Mouse (Mus musculus): Measurements from ENCODE around the gene Cpne1. TPM values are rescaled to one million over a fixed set of nuclear protein-coding genes. Genes with fewer than 3 reads are reported as not detected.

Gene Cpne1
- polyA plus RNA-seq, 1 experiment from 2014 or later = 32.0 TPM

GRCm38 (mm10) chr2:156077461-156077860 lies 34.3 kb downstream of the Cpne1 start:
- Histone ChIP-seq H3K9ac (no peak overlapping the region), H3K27me3 (no peaks in the 10 kb centered on the region), H3K4me1 (replicated peaks) (peaks cover 18% of the 10 kb centered on the region; the same call in 1 of the 2 replicates), H3K4me2 (no peak overlapping the region), H3K27ac (no peak overlapping the region), H3K36me3 (peaks cover 69% of the 10 kb centered on the region), H3K9me3 (no peaks in the 10 kb centered on the region), H3K4me3 (no peak overlapping the region)
- ATAC-seq (ENCODE audit: low FRiP score) = no peak
- 97% methylated on average over 7 of the region's 7 CpGs for WGBS

DNA sequence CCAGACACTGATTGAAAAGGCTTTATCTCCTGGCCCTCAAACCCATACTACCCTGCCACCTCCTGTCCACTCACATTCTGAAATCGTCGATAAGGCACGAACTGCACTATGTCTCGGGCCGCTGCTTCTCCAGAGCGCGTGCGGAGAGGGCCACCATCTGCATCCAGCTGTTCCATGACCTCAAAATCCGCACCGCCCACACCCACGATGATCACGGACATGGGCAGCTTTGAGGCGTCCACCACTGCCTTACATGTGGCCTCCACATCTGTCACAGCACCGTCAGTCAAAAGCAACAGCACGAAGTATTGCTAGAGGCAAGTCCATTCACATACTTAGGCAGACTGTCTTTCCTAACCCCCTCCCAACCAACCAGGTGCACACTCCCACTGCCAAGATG lies 38.0 kb downstream of the Cpne1 start:
- no peak for ATAC-seq (ENCODE audit: low FRiP score)
- H3K9ac ChIP-seq = no peak overlapping the region
- H3K36me3 ChIP-seq = peaks cover 98% of the 10 kb centered on the region
- H3K9me3 ChIP-seq = no peaks in the 10 kb centered on the region
- H3K4me1 ChIP-seq (replicated peaks) = no peaks in the 10 kb centered on the region
- H3K4me2 ChIP-seq = no peak overlapping the region
- H3K27ac ChIP-seq = no peak overlapping the region
- WGBS = 96% methylated on average over 15 of the region's 15 CpGs
- H3K4me3 ChIP-seq = no peak overlapping the region
- H3K27me3 ChIP-seq = no peaks in the 10 kb centered on the region

GRCm38 (mm10) chr2:156071236-156071635 lies 40.5 kb downstream of the Cpne1 start:
- Histone ChIP-seq H3K27me3 (no peaks in the 10 kb centered on the region), H3K4me3 (no peak overlapping the region), H3K27ac (no peak overlapping the region), H3K4me1 (replicated peaks) (peaks cover 5% of the 10 kb centered on the region), H3K36me3 (peaks cover 86% of the 10 kb centered on the region), H3K9me3 (no peaks in the 10 kb centered on the region), H3K4me2 (no peak overlapping the region), H3K9ac (no peak overlapping the region)
- 95% methylated on average over 10 of the region's 10 CpGs for WGBS
- ATAC-seq (ENCODE audit: low FRiP score) = no peak

GRCm38 (mm10) chr2:156067916-156068315 lies 43.8 kb downstream of the Cpne1 start:
- no peak overlapping the region for H3K9ac ChIP-seq
- ATAC-seq (ENCODE audit: low FRiP score) = no peak

DNA sequence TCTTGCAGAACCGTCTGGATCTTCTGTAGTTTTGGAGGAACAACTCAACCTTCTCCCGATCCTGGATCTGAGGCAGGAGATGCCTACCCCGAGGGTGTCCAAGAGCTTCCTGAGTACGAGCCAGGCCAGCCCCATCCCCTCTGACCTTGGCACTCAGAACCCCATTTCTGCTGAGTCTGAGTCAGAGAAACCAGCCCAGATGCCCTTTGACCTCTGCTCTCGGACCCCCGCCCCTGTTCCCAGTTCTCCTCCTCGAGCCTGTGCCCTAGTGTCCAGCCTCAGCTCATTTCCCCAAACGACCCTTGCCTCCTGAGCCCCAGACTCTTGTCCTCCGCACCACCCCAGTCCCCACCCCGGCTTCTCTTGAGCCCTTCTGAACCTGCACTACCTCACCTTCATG lies 45.6 kb downstream of the Cpne1 start:
- ATAC-seq (ENCODE audit: low FRiP score) = peak; percentile 4; the same call in 1 of the 2 replicates
- H3K4me2 ChIP-seq = peak overlapping the region; percentile 96
- H3K4me1 ChIP-seq (replicated peaks) = peaks cover 13% of the 10 kb centered on the region
- H3K27ac ChIP-seq = no peak overlapping the region
- H3K9ac ChIP-seq = peak overlapping the region; percentile 84
- H3K36me3 ChIP-seq = peaks cover 36% of the 10 kb centered on the region
- H3K27me3 ChIP-seq = no peaks in the 10 kb centered on the region
- peak overlapping the region; percentile 71 for H3K4me3 ChIP-seq
- 31% methylated on average over 10 of the region's 10 CpGs for WGBS
- H3K9me3 ChIP-seq = no peaks in the 10 kb centered on the region

More at GRCm38 (mm10) chr2:156067916-156068315, 43.8 kb downstream of the Cpne1 start:
- H3K4me1 ChIP-seq (replicated peaks) = peaks cover 13% of the 10 kb centered on the region
- H3K4me3 ChIP-seq = no peak overlapping the region
- peaks cover 53% of the 10 kb centered on the region for H3K36me3 ChIP-seq
- H3K4me2 ChIP-seq = no peak overlapping the region
- H3K27me3 ChIP-seq = no peaks in the 10 kb centered on the region
- 92% methylated on average over 10 of the region's 10 CpGs for WGBS
- no peaks in the 10 kb centered on the region for H3K9me3 ChIP-seq
- no peak overlapping the region for H3K27ac ChIP-seq

- under 1% methylated on average over 81 of the region's 81 CpGs for WGBS
- H3K36me3 ChIP-seq = peaks cover 28% of the 10 kb centered on the region
- H3K27ac ChIP-seq = peak within 1 kb of the TSS; percentile 87
- H3K4me3 ChIP-seq = peak within 1 kb of the TSS; percentile 71
- H3K4me2 ChIP-seq = peak within 1 kb of the TSS; percentile 96
- no peaks in the 10 kb centered on the region for H3K9me3 ChIP-seq
- ATAC-seq (ENCODE audit: low FRiP score) = peak; percentile 79
- H3K9ac ChIP-seq = peak within 1 kb of the TSS; percentile 84
- H3K27me3 ChIP-seq = no peaks in the 10 kb centered on the region
- H3K4me1 ChIP-seq (replicated peaks) = peaks cover 13% of the 10 kb centered on the region
Measured at GRCm38 (mm10) chr2:156065099-156066041, 46.4 kb downstream of the Cpne1 start, which contains the start of gene Spag4. Spag4 (plus strand) TSS chr2:156065175.

- Histone ChIP-seq H3K9ac (no peak within 1 kb of the TSS), H3K27ac (no peak within 1 kb of the TSS), H3K4me2 (no peak within 1 kb of the TSS), H3K9me3 (no peaks in the 10 kb centered on the region), H3K4me3 (no peak within 1 kb of the TSS), H3K36me3 (no peaks in the 10 kb centered on the region), H3K4me1 (replicated peaks) (no peaks in the 10 kb centered on the region), H3K27me3 (peaks cover 13% of the 10 kb centered on the region; the same call in 1 of the 2 replicates)
- 83% methylated on average over 9 of the region's 9 CpGs for WGBS
- no peak for ATAC-seq (ENCODE audit: low FRiP score)
Measured at GRCm38 (mm10) chr2:156052816-156053215, 58.9 kb downstream of the Cpne1 start, which contains the start of gene Fer1l4. Fer1l4 (minus strand) TSS chr2:156052947.

DNA sequence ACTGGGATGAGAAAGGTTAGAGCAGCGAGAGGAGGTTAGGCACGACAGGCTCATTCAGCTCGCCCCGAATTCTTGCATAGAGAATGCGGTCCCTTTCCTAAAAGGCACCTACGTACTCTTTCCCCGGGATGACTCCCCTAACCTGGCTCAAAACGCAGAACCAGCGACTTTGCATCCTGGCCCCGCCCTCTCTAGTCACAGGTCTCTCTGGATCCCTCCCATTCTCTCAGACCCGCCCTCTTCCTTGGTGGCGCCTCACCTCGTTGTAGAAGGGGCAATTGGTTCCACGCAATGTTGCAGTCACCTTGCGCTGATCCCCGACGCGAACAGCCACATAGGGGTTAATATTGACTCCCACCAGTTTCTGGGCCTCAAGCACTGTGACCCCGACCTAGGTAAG lies 63.8 kb downstream of the Cpne1 start:
- 8% methylated on average over 19 of the region's 19 CpGs for WGBS
- no peak for ATAC-seq (ENCODE audit: low FRiP score)
- Histone ChIP-seq H3K36me3 (no peaks in the 10 kb centered on the region), H3K9me3 (no peaks in the 10 kb centered on the region), H3K27me3 (peaks cover 24% of the 10 kb centered on the region), H3K27ac (no peak overlapping the region), H3K4me3 (no peak overlapping the region), H3K4me2 (0 out of 2 replicates have a peak overlapping the region, but pooled peaks have one; percentile 13), H3K9ac (no peak overlapping the region), H3K4me1 (replicated peaks) (no peaks in the 10 kb centered on the region)

DNA sequence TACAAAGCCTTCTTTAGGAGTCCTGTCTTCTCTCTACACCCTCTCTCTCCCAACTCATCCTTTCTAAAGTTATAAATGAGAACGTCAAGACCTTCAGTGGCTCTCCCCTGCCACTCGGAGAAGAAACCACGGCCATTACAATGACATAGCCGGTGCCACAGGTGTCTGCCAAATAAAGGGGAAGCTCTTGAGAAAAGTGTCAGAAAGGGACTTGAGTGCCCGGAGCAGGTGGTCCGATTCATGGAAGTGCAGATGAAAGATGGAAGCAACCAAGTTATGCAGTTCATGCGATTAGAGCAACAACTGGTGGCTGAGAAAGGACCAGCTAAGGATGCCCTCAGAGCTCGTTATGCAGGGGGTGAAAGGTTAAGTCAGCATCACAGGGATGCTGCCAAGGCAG lies 68.9 kb downstream of the Cpne1 start:
- Histone ChIP-seq H3K4me2 (no peak overlapping the region), H3K9me3 (no peaks in the 10 kb centered on the region), H3K9ac (no peak overlapping the region), H3K4me3 (no peak overlapping the region), H3K27me3 (peaks cover 12% of the 10 kb centered on the region), H3K27ac (no peak overlapping the region), H3K4me1 (replicated peaks) (no peaks in the 10 kb centered on the region), H3K36me3 (no peaks in the 10 kb centered on the region)
- WGBS = 85% methylated on average over 8 of the region's 8 CpGs
- no peak for ATAC-seq (ENCODE audit: low FRiP score)

- Histone ChIP-seq H3K4me1 (replicated peaks) (no peaks in the 10 kb centered on the region), H3K4me3 (no peak overlapping the region), H3K4me2 (no peak overlapping the region), H3K27me3 (no peaks in the 10 kb centered on the region), H3K9ac (no peak overlapping the region), H3K9me3 (no peaks in the 10 kb centered on the region), H3K27ac (no peak overlapping the region), H3K36me3 (no peaks in the 10 kb centered on the region)
- no peak for ATAC-seq (ENCODE audit: low FRiP score)
- WGBS = 92% methylated on average over 3 of the region's 3 CpGs
Measured at GRCm38 (mm10) chr2:156039390-156039789, 72.4 kb downstream of the Cpne1 start.

GRCm38 (mm10) chr2:156025482-156025881 lies 86.3 kb downstream of the Cpne1 start:
- no peak overlapping the region for H3K4me3 ChIP-seq
- H3K27ac ChIP-seq = no peak overlapping the region

More at GRCm38 (mm10) chr2:156025482-156025881, 86.3 kb downstream of the Cpne1 start:
- Histone ChIP-seq H3K27me3 (no peaks in the 10 kb centered on the region), H3K4me1 (replicated peaks) (no peaks in the 10 kb centered on the region), H3K9me3 (no peaks in the 10 kb centered on the region), H3K9ac (no peak overlapping the region), H3K4me2 (no peak overlapping the region), H3K36me3 (0 out of 2 replicates have a peak, but pooled peaks cover 2% of the 10 kb centered on the region)
- no peak for ATAC-seq (ENCODE audit: low FRiP score)

Data from hindbrain, embryonic 13.5 days (tissue).